Mouse (Mus musculus) kidney, postnatal 14 days (tissue): ENCODE measurements around the gene Tbce.
A peak's percentile ranks its signal among the peaks of the same experiment; 100 is the strongest.
"Not testable (repeated sequence)": the region's sequence is repeated elsewhere in the genome, so short reads cannot be mapped to it uniquely, and the experiment has no call there.

Experiments
- DNase-seq: peaks from one replicate; pipeline ENCODE4 v3.0.0; 2022; ENCODE audit warnings: mixed read lengths

Tbce gene

GRCm38 (mm10) chr13:14039292-14039965 is at the start of gene Tbce:
Gene Tbce (minus strand): TSS chr13:14039638.
- peak; percentile 93 for DNase-seq

- no peak for DNase-seq
Observed at GRCm38 (mm10) chr13:14088669-14089068, 49.2 kb upstream of the Tbce start.

- no peak for DNase-seq
Observed at GRCm38 (mm10) chr13:14075326-14075725, 35.9 kb upstream of the Tbce start.

- no peak for DNase-seq
Observed at GRCm38 (mm10) chr13:14074371-14074770, 34.9 kb upstream of the Tbce start.

- no peak for DNase-seq
Observed at GRCm38 (mm10) chr13:14069291-14069690, 29.9 kb upstream of the Tbce start.

- DNase-seq = no peak
Observed at GRCm38 (mm10) chr13:14068035-14068434, 28.6 kb upstream of the Tbce start.

GRCm38 (mm10) chr13:14065701-14066100 is 26.3 kb upstream of the Tbce start:
- DNase-seq = no peak

- no peak for DNase-seq
Observed at GRCm38 (mm10) chr13:14065028-14065380, 25.6 kb upstream of the Tbce start.

GRCm38 (mm10) chr13:14064341-14065027 is 25.0 kb upstream of the Tbce start:
- peak; percentile 62 for DNase-seq

- DNase-seq = no peak
Observed at GRCm38 (mm10) chr13:14063942-14064271, 24.5 kb upstream of the Tbce start.

- peak; percentile 98 for DNase-seq
Observed at GRCm38 (mm10) chr13:14063013-14063941, 23.8 kb upstream of the Tbce start, which contains the start of the genes Arid4b and Ggps1. Gene Arid4b (plus strand): TSS chr13:14063232. Gene Ggps1 (minus strand): TSS chr13:14063488.

GRCm38 (mm10) chr13:14062209-14063012 is 23.0 kb upstream of the Tbce start:
- no peak for DNase-seq

GRCm38 (mm10) chr13:14059582-14059981 is 20.1 kb upstream of the Tbce start:
- no peak for DNase-seq

- no peak for DNase-seq
Observed at GRCm38 (mm10) chr13:14056801-14057200, 17.4 kb upstream of the Tbce start.

- DNase-seq = no peak
Observed at GRCm38 (mm10) chr13:14049878-14050277, 10.4 kb upstream of the Tbce start.

GRCm38 (mm10) chr13:14044521-14044920 is 5.1 kb upstream of the Tbce start:
- no peak for DNase-seq

GRCm38 (mm10) chr13:14043851-14044250 is 4.4 kb upstream of the Tbce start:
- no peak for DNase-seq

GRCm38 (mm10) chr13:14040186-14040585 is 748 bp upstream of the Tbce start:
- DNase-seq = peak; percentile 27

- DNase-seq = no peak
Observed at GRCm38 (mm10) chr13:14038911-14039291, 537 bp downstream of the Tbce start.

- DNase-seq = no peak
Observed at GRCm38 (mm10) chr13:14035875-14036630, 3.4 kb downstream of the Tbce start.

GRCm38 (mm10) chr13:14035352-14035751 is 4.1 kb downstream of the Tbce start:
- not testable (repeated sequence) for DNase-seq

- no peak for DNase-seq
Observed at GRCm38 (mm10) chr13:14034073-14034348, 5.4 kb downstream of the Tbce start.
